Mouse (Mus musculus): Measurements from ENCODE around the gene Dhx32.

DNA sequence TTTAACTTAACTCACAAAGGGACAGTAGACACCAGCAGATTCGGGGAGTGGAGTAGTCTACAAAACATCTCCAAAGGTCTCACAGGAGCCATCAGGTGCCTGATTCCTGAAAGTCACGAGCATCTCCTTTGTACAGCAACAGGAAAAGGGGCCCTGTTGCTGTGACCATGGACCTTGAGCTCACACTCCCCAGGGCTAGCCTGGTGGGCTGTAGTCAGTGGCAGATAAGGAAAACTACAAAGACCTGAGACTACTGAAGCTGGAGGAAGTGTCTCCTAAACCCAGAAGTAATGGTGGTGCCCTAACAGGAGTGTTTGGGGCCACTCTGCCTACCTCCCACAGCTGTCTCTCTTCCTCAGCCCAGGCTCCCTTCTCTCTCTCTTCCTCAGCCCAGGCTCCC is 18.1 kb downstream of the Dhx32 start:
- TF ChIP-seq CTCF (IDR thresholded peaks at IDR 0.05; ENCODE audit: low read depth) (no peak), EP300 (IDR thresholded peaks at IDR 0.05; ENCODE audit: low read depth) (no peak)

Measured in liver, embryonic 14.5 days (tissue).